Mouse (Mus musculus) cortical plate, adult 2 months (tissue): ENCODE measurements around the gene Aox3.

Source experiments
- CTCF ChIP-seq: fragments of 200-500 bp; IDR thresholded peaks from 2 replicates; pipeline ENCODE4 v1.5.1; 2011; ENCODE audit warnings: mild to moderate bottlenecking, control low read depth, low read length; ENCODE audit not compliant: insufficient read depth; ENCODE audit errors: extremely low read depth
- POLR2A ChIP-seq: fragments of 200-500 bp; IDR thresholded peaks from 2 replicates; pipeline ENCODE4 v1.6.1; 2011; ENCODE audit warnings: mild to moderate bottlenecking, low read length, control low read depth; ENCODE audit not compliant: insufficient read depth; ENCODE audit errors: extremely low read depth

- TF ChIP-seq CTCF (no peak), POLR2A (no peak)
Measured at GRCm38 (mm10) chr1:58081356-58081755, 31.6 kb upstream of the Aox3 start.
